Mouse (Mus musculus): ENCODE measurements at regions not wholly inside any gene's neighbourhood (a gene's known extent, or its start where the extent isn't known, plus 50 kb on each side); places are given as distances from the start of the nearest gene placed in this dataset.

- TF ChIP-seq CTCF (IDR thresholded peaks at IDR 0.05; ENCODE audit: insufficient read depth, low read length), result no peak
- no peak for TF ChIP-seq POLR2A (IDR thresholded peaks at IDR 0.05; ENCODE audit: borderline replicate concordance, extremely low read depth, low read depth, low read length)
Measured at GRCm38 (mm10) chr1:35827471-35827870, 240.7 kb upstream of the Hs6st1 start.

All from lung, adult 2 months (tissue).